Mouse (Mus musculus) stomach, postnatal 0 days (tissue): ENCODE measurements around the gene Rnf41.

ENCODE experiments used
- CTCF ChIP-seq: IDR thresholded peaks from 2 replicates; pipeline ENCODE4 v1.5.1; 2016; ENCODE audit warnings: antibody characterized with exemption, low read depth, mild to moderate bottlenecking, moderate library complexity
- EP300 ChIP-seq: optimal IDR thresholded peaks from 2 replicates; pipeline ENCODE3; 2016; ENCODE audit warnings: antibody characterized with exemption

DNA sequence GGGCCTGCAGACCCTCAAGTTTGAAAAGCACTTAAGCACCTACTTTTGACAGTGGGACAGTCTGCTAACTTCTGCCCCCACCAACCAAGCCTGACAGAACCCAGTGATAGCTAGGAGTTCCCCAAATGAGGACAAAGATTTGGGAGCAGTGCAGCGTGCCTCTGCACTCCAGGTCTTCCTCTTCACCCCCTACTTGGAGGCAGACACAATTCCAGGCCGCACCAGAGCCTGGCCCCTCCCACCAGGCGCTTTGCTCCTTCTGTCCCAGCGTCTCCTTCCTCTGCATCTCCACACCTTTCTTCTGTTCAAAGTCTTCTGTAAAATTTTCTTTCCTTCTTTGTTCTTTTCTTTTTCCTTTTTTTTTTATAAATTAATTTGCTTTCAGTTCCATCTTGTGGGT is 78.3 kb downstream of the Rnf41 start:
- TF ChIP-seq CTCF (no peak), EP300 (peak; percentile 23)
